ENCODE assay signal across 7 mouse cellular contexts in genomic region chr7:29211415-29212198, GRCm38 (mm10). TPM values are rescaled to one million over a fixed set of nuclear protein-coding genes. Genes with fewer than 3 reads are reported as not detected.
DNase-seq lines count a peak whose midpoint lies in the region; ATAC-seq and TF ChIP-seq lines count a peak whose summit lies in the region.

No protein-coding gene starts in this region.

- no peak for TF ChIP-seq CTCF in hindbrain, postnatal 0 days (IDR thresholded peaks at IDR 0.05; ENCODE audit: low read depth)
- TF ChIP-seq CTCF in small intestine, adult 2 months (IDR thresholded peaks at IDR 0.05; ENCODE audit: extremely low read depth, insufficient read length, insufficient replicate concordance, low read depth, low read length) = no peak

- TF ChIP-seq POLR2A in small intestine, adult 2 months (IDR thresholded peaks at IDR 0.05; ENCODE audit: low read depth, low read length) = no peak

- no peaks in the 10 kb centered on the region for H3K36me3 ChIP-seq in hindbrain, postnatal 0 days (ENCODE audit: insufficient read depth, low read length)
- no peaks in the 10 kb centered on the region for H3K36me3 ChIP-seq in small intestine, adult 2 months (ENCODE audit: control insufficient read depth, insufficient read depth, low read length)

- H3K4me3 ChIP-seq in hindbrain, postnatal 0 days (ENCODE audit: low read length) = peak overlapping the region; percentile 38
- H3K4me3 ChIP-seq in small intestine, adult 2 months (ENCODE audit: low read depth, low read length) = peak overlapping the region; percentile 53

- WGBS in hindbrain, postnatal 0 days = 6% methylated on average over 34 of the region's 34 CpGs
- WGBS in small intestine, adult 2 months = 5% methylated on average over 34 of the region's 34 CpGs

- DNase-seq in gastrocnemius, adult 8-10 months (ENCODE audit: low spot score in 2 of 2) = peak; percentile 91 to 92
- DNase-seq in hindbrain, postnatal 0 days (ENCODE audit: low spot score) = peak; percentile 75
- peak; percentile 63 to 85 for DNase-seq in left cerebral cortex, postnatal 10 days (ENCODE audit: extremely low spot score in 1 of 2, low spot score in 2 of 2)

- H3K9me3 ChIP-seq in hindbrain, postnatal 0 days (ENCODE audit: low read length) = no peaks in the 10 kb centered on the region

- intact Hi-C loops in left cerebral cortex, postnatal 10 days (cut with DNase I) = no loop called here

- H3K27me3 ChIP-seq in hindbrain, postnatal 0 days (ENCODE audit: insufficient read depth, low read length) = no peaks in the 10 kb centered on the region
- no peaks in the 10 kb centered on the region for H3K27me3 ChIP-seq in small intestine, adult 2 months (ENCODE audit: control insufficient read depth, insufficient read depth, low read length)

- H3K4me1 ChIP-seq in hindbrain, postnatal 0 days (ENCODE audit: insufficient read depth, low read length) = no peaks in the 10 kb centered on the region
- peaks cover 5% of the 10 kb centered on the region for H3K4me1 ChIP-seq in small intestine, adult 2 months (ENCODE audit: control insufficient read depth, insufficient read depth, insufficient read length, low read length)

- peak; percentile 93 for ATAC-seq in activated CD4-positive, CD25-positive, alpha-beta regulatory T cell, adult 4 months
- peak; percentile 87 for ATAC-seq in common myeloid progenitor, adult 5-6 weeks (replicated peaks; ENCODE audit: low read depth, poor library complexity, severe bottlenecking)
- peak; percentile 66 for ATAC-seq in hindbrain, postnatal 0 days
- ATAC-seq in megakaryocyte-erythroid progenitor cell, adult 5-6 weeks (replicated peaks; ENCODE audit: low FRiP score, low TSS enrichment, poor library complexity, severe bottlenecking) = peak; percentile 90

- H3K9ac ChIP-seq in hindbrain, postnatal 0 days (replicated peaks; ENCODE audit: low read length) = no peak overlapping the region

- H3K27ac ChIP-seq in hindbrain, postnatal 0 days = peak overlapping the region; percentile 41; the same call in 1 of the 2 replicates
- H3K27ac ChIP-seq in small intestine, adult 2 months (ENCODE audit: insufficient read depth, low read depth, low read length) = peak overlapping the region; percentile 26

- H3K4me2 ChIP-seq in hindbrain, postnatal 0 days (ENCODE audit: low read depth, low read length) = peak overlapping the region; percentile 53

RNA-seq across cellular contexts. Expression of gene Catsperg1, which starts 2.2 kb away (rescaled TPM):
- polyA plus RNA-seq in activated CD4-positive, CD25-positive, alpha-beta regulatory T cell, adult 4 months (2017; shearing (Covaris generic)) = under 1 TPM in 1 of 2 experiments, not detected in 1; 0.15 TPM
- total RNA-seq in common myeloid progenitor, adult 5-6 weeks (2017) = 0.73 and 1.0 TPM in 2 replicates
- total RNA-seq in gastrocnemius, adult 8-10 months (2022) = under 1 TPM in 2 of 4 experiments, not detected in 2; 0.13 to 0.68 TPM
- 1.8 and 2.4 TPM in 2 replicates for total RNA-seq in hindbrain, postnatal 0 days (2014; rRNA removed)
- 0.95 and 1.9 TPM in 2 replicates for polyA plus RNA-seq in hindbrain, postnatal 0 days (2015; fragmentation: Nextera tagmentation; extraction: Ambion mirVana)
- total RNA-seq in left cerebral cortex, postnatal 10 days (2021) = 1 to 10 TPM; 1.8 TPM
- 0.66 and 0.99 TPM in 2 replicates for total RNA-seq in megakaryocyte-erythroid progenitor cell, adult 5-6 weeks (2014; fragmentation: Nextera tagmentation)
- 0.27 TPM in 1 of 2 replicates, not detected in the other for total RNA-seq in megakaryocyte-erythroid progenitor cell, adult 5-6 weeks (2017)
- polyA plus RNA-seq in small intestine, adult 2 months (2012; rRNA removed) = 0.32 and 0.53 TPM in 2 replicates

RNA-seq across cellular contexts. Expression of gene Kcnk6, which starts 20.7 kb away (rescaled TPM):
- 1 to 10 TPM; 1.6 to 1.9 TPM for polyA plus RNA-seq in activated CD4-positive, CD25-positive, alpha-beta regulatory T cell, adult 4 months (2017; shearing (Covaris generic))
- 1.3 and 1.6 TPM in 2 replicates for total RNA-seq in common myeloid progenitor, adult 5-6 weeks (2017)
- under 1 TPM; 0.39 to 0.63 (median 0.49) TPM for total RNA-seq in gastrocnemius, adult 8-10 months (2022)
- total RNA-seq in hindbrain, postnatal 0 days (2014; rRNA removed) = 5.2 and 6.1 TPM in 2 replicates
- polyA plus RNA-seq in hindbrain, postnatal 0 days (2015; fragmentation: Nextera tagmentation; extraction: Ambion mirVana) = 0.92 and 1.5 TPM in 2 replicates
- total RNA-seq in left cerebral cortex, postnatal 10 days (2021) = 1 to 10 TPM; 1.9 to 3.6 TPM
- 0.45 TPM in 1 of 2 replicates, not detected in the other for total RNA-seq in megakaryocyte-erythroid progenitor cell, adult 5-6 weeks (2014; fragmentation: Nextera tagmentation)
- total RNA-seq in megakaryocyte-erythroid progenitor cell, adult 5-6 weeks (2017) = 0.04 TPM in 1 of 2 replicates, not detected in the other
- 23.4 and 42.4 TPM in 2 replicates for polyA plus RNA-seq in small intestine, adult 2 months (2012; rRNA removed)

RNA-seq across cellular contexts. Expression of gene Yif1b, which starts 26.5 kb away (rescaled TPM):
- 10 to 100 TPM; 57.6 to 73.2 TPM for polyA plus RNA-seq in activated CD4-positive, CD25-positive, alpha-beta regulatory T cell, adult 4 months (2017; shearing (Covaris generic))
- total RNA-seq in common myeloid progenitor, adult 5-6 weeks (2017) = 29.2 and 31.3 TPM in 2 replicates
- total RNA-seq in gastrocnemius, adult 8-10 months (2022) = 10 to 100 TPM; 36.9 to 39.3 (median 38.4) TPM
- 125 and 131 TPM in 2 replicates for total RNA-seq in hindbrain, postnatal 0 days (2014; rRNA removed)
- polyA plus RNA-seq in hindbrain, postnatal 0 days (2015; fragmentation: Nextera tagmentation; extraction: Ambion mirVana) = 122 and 130 TPM in 2 replicates
- 10 to 100 TPM; 41.6 to 42.1 TPM for total RNA-seq in left cerebral cortex, postnatal 10 days (2021)
- total RNA-seq in megakaryocyte-erythroid progenitor cell, adult 5-6 weeks (2014; fragmentation: Nextera tagmentation) = 32.2 and 50.7 TPM in 2 replicates
- total RNA-seq in megakaryocyte-erythroid progenitor cell, adult 5-6 weeks (2017) = 11.4 and 23.5 TPM in 2 replicates
- 41.8 and 49.8 TPM in 2 replicates for polyA plus RNA-seq in small intestine, adult 2 months (2012; rRNA removed)

RNA-seq across cellular contexts. Expression of gene Psmd8, which starts 31.1 kb away (rescaled TPM):
- 100 to 1,000 TPM; 214 to 229 TPM for polyA plus RNA-seq in activated CD4-positive, CD25-positive, alpha-beta regulatory T cell, adult 4 months (2017; shearing (Covaris generic))
- 130 and 171 TPM in 2 replicates for total RNA-seq in common myeloid progenitor, adult 5-6 weeks (2017)
- total RNA-seq in gastrocnemius, adult 8-10 months (2022) = 100 to 1,000 TPM; 168 to 274 (median 229) TPM
- total RNA-seq in hindbrain, postnatal 0 days (2014; rRNA removed) = 320 and 323 TPM in 2 replicates
- polyA plus RNA-seq in hindbrain, postnatal 0 days (2015; fragmentation: Nextera tagmentation; extraction: Ambion mirVana) = 285 and 286 TPM in 2 replicates
- total RNA-seq in left cerebral cortex, postnatal 10 days (2021) = 100 to 1,000 TPM; 167 to 170 TPM
- total RNA-seq in megakaryocyte-erythroid progenitor cell, adult 5-6 weeks (2014; fragmentation: Nextera tagmentation) = 159 and 187 TPM in 2 replicates
- total RNA-seq in megakaryocyte-erythroid progenitor cell, adult 5-6 weeks (2017) = 154 and 158 TPM in 2 replicates
- 73.0 and 127 TPM in 2 replicates for polyA plus RNA-seq in small intestine, adult 2 months (2012; rRNA removed)

RNA-seq across cellular contexts. Expression of gene 2200002D01Rik, which starts 36.7 kb away (rescaled TPM):
- polyA plus RNA-seq in activated CD4-positive, CD25-positive, alpha-beta regulatory T cell, adult 4 months (2017; shearing (Covaris generic)) = 1 to 10 TPM; 2.7 to 3.6 TPM
- total RNA-seq in common myeloid progenitor, adult 5-6 weeks (2017) = 1.8 and 12.1 TPM in 2 replicates
- total RNA-seq in gastrocnemius, adult 8-10 months (2022) = under 1 TPM in 3 of 4 experiments, not detected in 1; 0.44 to 0.85 (median 0.79) TPM
- not detected in 2 replicates for total RNA-seq in hindbrain, postnatal 0 days (2014; rRNA removed)
- 0.91 and 1.4 TPM in 2 replicates for polyA plus RNA-seq in hindbrain, postnatal 0 days (2015; fragmentation: Nextera tagmentation; extraction: Ambion mirVana)
- total RNA-seq in left cerebral cortex, postnatal 10 days (2021) = not detected
- 0.74 and 0.98 TPM in 2 replicates for total RNA-seq in megakaryocyte-erythroid progenitor cell, adult 5-6 weeks (2014; fragmentation: Nextera tagmentation)
- total RNA-seq in megakaryocyte-erythroid progenitor cell, adult 5-6 weeks (2017) = 5.6 TPM in 1 of 2 replicates, not detected in the other
- polyA plus RNA-seq in small intestine, adult 2 months (2012; rRNA removed) = 287 and 852 TPM in 2 replicates

Comparison
In these comparisons a context has a peak if more than half of its experiments do, and no peak if none do; other contexts are left out.
1. Peak in every context shown above with its lines: DNase-seq, ATAC-seq, H3K4me3 ChIP-seq and H3K27ac ChIP-seq.